Mouse (Mus musculus): ENCODE measurements around the gene Epb41l1. TPM values are rescaled to one million over a fixed set of nuclear protein-coding genes. Genes with fewer than 3 reads are reported as not detected.

Epb41l1 gene
- polyA plus RNA-seq, 1 experiment from 2014 or later: 1.5 TPM

- H3K4me3 ChIP-seq (ENCODE audit: low read depth, low read length): no peak overlapping the region
- H3K27ac ChIP-seq (ENCODE audit: low read depth, low read length): no peak overlapping the region
- 40% methylated on average over 1 of the region's 1 CpGs for WGBS
- ATAC-seq (replicated peaks; ENCODE audit: low FRiP score) (no peak), DNase-seq (ENCODE audit: low spot score) (no peak)
- H3K4me2 ChIP-seq: no peak overlapping the region
- H3K9me3 ChIP-seq (ENCODE audit: control insufficient read depth, low read length): no peaks in the 10 kb centered on the region
- H3K4me1 ChIP-seq (replicated peaks; ENCODE audit: control insufficient read depth, insufficient read depth, low read length): peaks cover 9% of the 10 kb centered on the region
- H3K9ac ChIP-seq (ENCODE audit: low read depth, low read length): no peak overlapping the region
- peaks cover 38% of the 10 kb centered on the region for H3K27me3 ChIP-seq (replicated peaks; ENCODE audit: control insufficient read depth, insufficient read depth, low read length)
- H3K36me3 ChIP-seq (ENCODE audit: control insufficient read depth, insufficient read depth, low read length): no peaks in the 10 kb centered on the region
Measured at GRCm38 (mm10) chr2:156417194-156417593, 3.5 kb upstream of the Epb41l1 start.

GRCm38 (mm10) chr2:156418467-156418866, 2.2 kb upstream of the Epb41l1 start:
- no peak overlapping the region for H3K9ac ChIP-seq (ENCODE audit: low read depth, low read length)
- DNase-seq (ENCODE audit: low spot score) (no peak), ATAC-seq (replicated peaks; ENCODE audit: low FRiP score) (no peak)
- peaks cover 51% of the 10 kb centered on the region for H3K27me3 ChIP-seq (replicated peaks; ENCODE audit: control insufficient read depth, insufficient read depth, low read length)
- H3K36me3 ChIP-seq (ENCODE audit: control insufficient read depth, insufficient read depth, low read length): no peaks in the 10 kb centered on the region
- no peak overlapping the region for H3K4me3 ChIP-seq (ENCODE audit: low read depth, low read length)
- peaks cover 9% of the 10 kb centered on the region for H3K4me1 ChIP-seq (replicated peaks; ENCODE audit: control insufficient read depth, insufficient read depth, low read length)
- H3K4me2 ChIP-seq: no peak overlapping the region
- no peaks in the 10 kb centered on the region for H3K9me3 ChIP-seq (ENCODE audit: control insufficient read depth, low read length)
- H3K27ac ChIP-seq (ENCODE audit: low read depth, low read length): no peak overlapping the region
- WGBS: 68% methylated on average over 5 of the region's 5 CpGs

DNA sequence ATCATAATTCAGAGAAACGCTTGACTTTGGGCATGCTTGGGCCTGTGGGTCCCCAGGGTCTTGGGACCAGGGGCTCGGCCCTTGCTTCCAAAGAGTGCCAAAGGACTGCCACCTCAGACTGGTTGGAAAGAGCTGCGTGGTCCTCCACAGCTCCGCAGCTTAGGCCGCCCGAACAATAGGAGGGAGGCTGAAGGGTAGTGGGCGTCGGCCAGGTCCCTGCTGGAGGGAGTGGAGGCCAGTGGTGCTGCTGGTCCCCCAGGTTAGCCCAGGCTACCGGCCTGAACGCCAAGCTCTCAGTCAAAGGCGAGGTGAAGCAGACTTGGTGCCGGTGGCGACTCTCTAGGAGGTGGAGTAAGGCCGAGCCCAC, 399 bp upstream of the Epb41l1 start:
- Histone ChIP-seq H3K27ac (ENCODE audit: low read depth, low read length) (no peak overlapping the region), H3K9me3 (ENCODE audit: control insufficient read depth, low read length) (no peaks in the 10 kb centered on the region), H3K4me3 (ENCODE audit: low read depth, low read length) (peak overlapping the region; percentile 58), H3K4me1 (replicated peaks; ENCODE audit: control insufficient read depth, insufficient read depth, low read length) (peaks cover 9% of the 10 kb centered on the region), H3K4me2 (peak overlapping the region; percentile 92), H3K27me3 (replicated peaks; ENCODE audit: control insufficient read depth, insufficient read depth, low read length) (peaks cover 67% of the 10 kb centered on the region), H3K36me3 (ENCODE audit: control insufficient read depth, insufficient read depth, low read length) (no peaks in the 10 kb centered on the region), H3K9ac (ENCODE audit: low read depth, low read length) (peak overlapping the region; percentile 56; the same call in 1 of the 2 replicates)
- ATAC-seq (replicated peaks; ENCODE audit: low FRiP score): 0 out of 2 replicates have a peak, but pooled peaks have one; percentile 10
- no peak for DNase-seq (ENCODE audit: low spot score)
- WGBS: 18% methylated on average over 14 of the region's 14 CpGs

GRCm38 (mm10) chr2:156421381-156422110, 837 bp downstream of the Epb41l1 start:
- peak; percentile 26 for ATAC-seq (replicated peaks; ENCODE audit: low FRiP score)
- no peak for DNase-seq (ENCODE audit: low spot score)
- Histone ChIP-seq H3K4me2 (peak overlapping the region; percentile 92), H3K27me3 (replicated peaks; ENCODE audit: control insufficient read depth, insufficient read depth, low read length) (peaks cover 67% of the 10 kb centered on the region), H3K4me1 (replicated peaks; ENCODE audit: control insufficient read depth, insufficient read depth, low read length) (peaks cover 9% of the 10 kb centered on the region), H3K9me3 (ENCODE audit: control insufficient read depth, low read length) (no peaks in the 10 kb centered on the region), H3K36me3 (ENCODE audit: control insufficient read depth, insufficient read depth, low read length) (no peaks in the 10 kb centered on the region), H3K4me3 (ENCODE audit: low read depth, low read length) (peak overlapping the region; percentile 58), H3K27ac (ENCODE audit: low read depth, low read length) (no peak overlapping the region), H3K9ac (ENCODE audit: low read depth, low read length) (peak overlapping the region; percentile 30; the same call in 1 of the 2 replicates)
- WGBS: 1% methylated on average over 36 of the region's 36 CpGs

GRCm38 (mm10) chr2:156422631-156423030, 1.9 kb downstream of the Epb41l1 start:
- H3K36me3 ChIP-seq (ENCODE audit: control insufficient read depth, insufficient read depth, low read length): no peaks in the 10 kb centered on the region
- H3K4me1 ChIP-seq (replicated peaks; ENCODE audit: control insufficient read depth, insufficient read depth, low read length): peaks cover 9% of the 10 kb centered on the region
- 3% methylated on average over 8 of the region's 8 CpGs for WGBS
- peaks cover 67% of the 10 kb centered on the region for H3K27me3 ChIP-seq (replicated peaks; ENCODE audit: control insufficient read depth, insufficient read depth, low read length)
- H3K4me3 ChIP-seq (ENCODE audit: low read depth, low read length): no peak overlapping the region
- H3K27ac ChIP-seq (ENCODE audit: low read depth, low read length): no peak overlapping the region
- no peaks in the 10 kb centered on the region for H3K9me3 ChIP-seq (ENCODE audit: control insufficient read depth, low read length)
- DNase-seq (ENCODE audit: low spot score) (no peak), ATAC-seq (replicated peaks; ENCODE audit: low FRiP score) (no peak)
- no peak overlapping the region for H3K9ac ChIP-seq (ENCODE audit: low read depth, low read length)
- no peak overlapping the region for H3K4me2 ChIP-seq

- 68% methylated on average over 4 of the region's 4 CpGs for WGBS
- H3K9me3 ChIP-seq (ENCODE audit: control insufficient read depth, low read length): no peaks in the 10 kb centered on the region
- H3K4me1 ChIP-seq (replicated peaks; ENCODE audit: control insufficient read depth, insufficient read depth, low read length): peaks cover 9% of the 10 kb centered on the region
- DNase-seq (ENCODE audit: low spot score) (no peak), ATAC-seq (replicated peaks; ENCODE audit: low FRiP score) (no peak)
- no peak overlapping the region for H3K4me3 ChIP-seq (ENCODE audit: low read depth, low read length)
- no peak overlapping the region for H3K27ac ChIP-seq (ENCODE audit: low read depth, low read length)
- no peak overlapping the region for H3K9ac ChIP-seq (ENCODE audit: low read depth, low read length)
- H3K36me3 ChIP-seq (ENCODE audit: control insufficient read depth, insufficient read depth, low read length): no peaks in the 10 kb centered on the region
- H3K27me3 ChIP-seq (replicated peaks; ENCODE audit: control insufficient read depth, insufficient read depth, low read length): peaks cover 64% of the 10 kb centered on the region
- no peak overlapping the region for H3K4me2 ChIP-seq
Measured at GRCm38 (mm10) chr2:156423672-156424071, 3.0 kb downstream of the Epb41l1 start.

DNA sequence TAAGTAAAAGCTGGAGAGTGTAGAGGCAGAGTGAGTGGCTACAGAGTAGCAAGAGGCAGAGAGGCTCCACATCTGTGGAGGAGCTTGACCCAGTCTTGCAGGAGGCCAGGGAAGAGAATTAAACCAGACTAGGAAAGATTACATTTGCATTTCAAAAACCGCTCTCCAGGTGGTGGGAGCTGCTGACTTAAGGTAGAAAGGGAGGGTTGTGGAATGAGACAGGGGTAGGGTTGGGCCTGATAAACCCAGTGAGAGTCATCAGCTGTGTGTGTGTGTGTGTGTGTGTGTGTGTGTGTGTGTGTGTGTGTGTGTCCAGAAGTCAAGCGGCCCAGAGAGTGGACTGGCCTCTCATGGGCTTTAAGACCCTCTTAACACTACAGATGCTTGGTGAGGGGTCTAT, 4.9 kb downstream of the Epb41l1 start:
- Histone ChIP-seq H3K4me3 (ENCODE audit: low read depth, low read length) (no peak overlapping the region), H3K27ac (ENCODE audit: low read depth, low read length) (no peak overlapping the region), H3K4me1 (replicated peaks; ENCODE audit: control insufficient read depth, insufficient read depth, low read length) (peaks cover 9% of the 10 kb centered on the region), H3K27me3 (replicated peaks; ENCODE audit: control insufficient read depth, insufficient read depth, low read length) (peaks cover 45% of the 10 kb centered on the region), H3K9ac (ENCODE audit: low read depth, low read length) (no peak overlapping the region), H3K9me3 (ENCODE audit: control insufficient read depth, low read length) (no peaks in the 10 kb centered on the region), H3K4me2 (no peak overlapping the region), H3K36me3 (ENCODE audit: control insufficient read depth, insufficient read depth, low read length) (no peaks in the 10 kb centered on the region)
- no peak for ATAC-seq (replicated peaks; ENCODE audit: low FRiP score)
- no peak for DNase-seq (ENCODE audit: low spot score)
- 34% methylated on average over 2 of the region's 2 CpGs for WGBS

GRCm38 (mm10) chr2:156426151-156426550, 5.4 kb downstream of the Epb41l1 start:
- DNase-seq (ENCODE audit: low spot score) (no peak), ATAC-seq (replicated peaks; ENCODE audit: low FRiP score) (no peak)
- Histone ChIP-seq H3K9ac (ENCODE audit: low read depth, low read length) (no peak overlapping the region), H3K36me3 (ENCODE audit: control insufficient read depth, insufficient read depth, low read length) (no peaks in the 10 kb centered on the region), H3K4me3 (ENCODE audit: low read depth, low read length) (no peak overlapping the region), H3K9me3 (ENCODE audit: control insufficient read depth, low read length) (no peaks in the 10 kb centered on the region), H3K4me2 (no peak overlapping the region), H3K27ac (ENCODE audit: low read depth, low read length) (no peak overlapping the region), H3K27me3 (replicated peaks; ENCODE audit: control insufficient read depth, insufficient read depth, low read length) (peaks cover 40% of the 10 kb centered on the region), H3K4me1 (replicated peaks; ENCODE audit: control insufficient read depth, insufficient read depth, low read length) (peaks cover 6% of the 10 kb centered on the region)
- WGBS: 45% methylated on average over 4 of the region's 4 CpGs

- H3K36me3 ChIP-seq (ENCODE audit: control insufficient read depth, insufficient read depth, low read length): no peaks in the 10 kb centered on the region
- no peaks in the 10 kb centered on the region for H3K9me3 ChIP-seq (ENCODE audit: control insufficient read depth, low read length)
- H3K4me3 ChIP-seq (ENCODE audit: low read depth, low read length): no peak overlapping the region
- H3K4me2 ChIP-seq: no peak overlapping the region
- H3K4me1 ChIP-seq (replicated peaks; ENCODE audit: control insufficient read depth, insufficient read depth, low read length): no peaks in the 10 kb centered on the region
- WGBS: 78% methylated on average over 10 of the region's 10 CpGs
- H3K27me3 ChIP-seq (replicated peaks; ENCODE audit: control insufficient read depth, insufficient read depth, low read length): peaks cover 3% of the 10 kb centered on the region; the same call in 1 of the 2 replicates
- no peak overlapping the region for H3K9ac ChIP-seq (ENCODE audit: low read depth, low read length)
- no peak overlapping the region for H3K27ac ChIP-seq (ENCODE audit: low read depth, low read length)
- ATAC-seq (replicated peaks; ENCODE audit: low FRiP score) (no peak), DNase-seq (ENCODE audit: low spot score) (no peak)
Measured at GRCm38 (mm10) chr2:156429836-156430235, 9.1 kb downstream of the Epb41l1 start.
